Mouse (Mus musculus): Measurements from ENCODE around the gene Smarcd2. TPM values are rescaled to one million over a fixed set of nuclear protein-coding genes. Genes with fewer than 3 reads are reported as not detected.

Gene Smarcd2
- polyA plus RNA-seq, 1 experiment = 22.3 TPM

DNA sequence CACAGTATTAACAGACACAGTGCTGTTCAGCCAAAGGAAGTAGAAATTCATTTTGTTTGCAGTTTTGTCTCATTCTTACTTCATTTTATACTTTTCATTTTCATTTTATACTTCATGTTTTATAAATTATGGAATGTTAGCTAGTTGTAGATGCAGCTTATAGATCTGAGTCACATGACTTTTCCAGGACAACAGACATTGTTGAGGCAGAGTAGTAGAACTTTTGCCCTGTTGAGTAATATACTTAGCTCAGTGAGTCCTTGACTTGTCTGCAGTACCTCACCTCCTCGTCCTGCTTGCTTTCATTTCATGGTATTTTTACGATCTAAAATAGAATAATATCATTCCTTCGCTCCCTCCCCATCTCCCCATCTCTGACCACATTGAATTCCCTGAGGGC, 52.2 kb downstream of the Smarcd2 start:
- Histone ChIP-seq H3K4me1 (ENCODE audit: control insufficient read depth, insufficient read depth, insufficient read length, low read length) (peaks cover 4% of the 10 kb centered on the region; the same call in 1 of the 2 replicates), H3K27ac (replicated peaks; ENCODE audit: low read depth, low read length) (no peak overlapping the region), H3K4me3 (ENCODE audit: insufficient read depth, low read depth, low read length) (no peak overlapping the region)

DNA sequence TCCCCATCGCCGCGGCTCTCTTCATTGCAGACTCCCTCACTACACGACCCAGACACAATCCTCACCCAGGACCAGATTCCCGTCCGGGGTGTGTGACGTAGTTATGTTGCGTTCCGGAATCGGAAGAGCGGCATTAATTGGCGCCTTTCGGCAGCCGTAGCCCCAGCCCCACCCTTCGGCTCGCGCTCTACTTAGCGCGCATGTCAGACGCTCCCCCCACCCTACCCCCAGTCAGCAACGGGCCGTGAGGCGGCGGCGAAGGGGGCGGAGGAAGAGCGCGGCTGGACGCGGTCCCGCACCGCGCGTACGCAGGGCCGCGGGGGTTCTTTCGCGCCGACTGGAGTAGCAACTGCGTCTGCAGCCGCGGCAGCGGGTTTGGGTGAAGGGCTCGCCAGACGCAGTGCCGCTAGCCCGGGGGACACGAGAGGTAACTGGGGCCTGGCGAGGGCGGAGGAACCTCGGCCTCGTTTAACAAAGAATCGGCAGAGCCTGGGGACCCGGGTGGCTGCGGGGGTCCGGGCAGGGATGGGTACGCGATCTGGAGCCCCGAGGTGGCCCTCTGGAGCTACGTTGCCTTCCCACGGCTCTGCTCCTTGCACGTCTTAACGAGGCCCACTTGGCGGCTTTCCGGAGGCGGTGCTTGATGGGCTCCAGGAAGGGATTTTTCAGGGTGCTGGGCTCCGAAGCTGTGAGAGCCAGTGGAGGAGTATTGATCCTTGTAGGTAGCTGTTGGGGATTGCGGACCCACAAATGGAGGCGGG, 55.9 kb downstream of the Smarcd2 start, which contains the start of gene Ddx42:
Gene Ddx42 (plus strand): TSS at position 197 of the 761 bp plus-strand sequence.
- Histone ChIP-seq H3K4me1 (ENCODE audit: control insufficient read depth, insufficient read depth, insufficient read length, low read length) (peaks cover 10% of the 10 kb centered on the region), H3K27ac (replicated peaks; ENCODE audit: low read depth, low read length) (peak within 1 kb of the TSS; percentile 95), H3K4me3 (ENCODE audit: insufficient read depth, low read depth, low read length) (peak within 1 kb of the TSS; percentile 86)

DNA sequence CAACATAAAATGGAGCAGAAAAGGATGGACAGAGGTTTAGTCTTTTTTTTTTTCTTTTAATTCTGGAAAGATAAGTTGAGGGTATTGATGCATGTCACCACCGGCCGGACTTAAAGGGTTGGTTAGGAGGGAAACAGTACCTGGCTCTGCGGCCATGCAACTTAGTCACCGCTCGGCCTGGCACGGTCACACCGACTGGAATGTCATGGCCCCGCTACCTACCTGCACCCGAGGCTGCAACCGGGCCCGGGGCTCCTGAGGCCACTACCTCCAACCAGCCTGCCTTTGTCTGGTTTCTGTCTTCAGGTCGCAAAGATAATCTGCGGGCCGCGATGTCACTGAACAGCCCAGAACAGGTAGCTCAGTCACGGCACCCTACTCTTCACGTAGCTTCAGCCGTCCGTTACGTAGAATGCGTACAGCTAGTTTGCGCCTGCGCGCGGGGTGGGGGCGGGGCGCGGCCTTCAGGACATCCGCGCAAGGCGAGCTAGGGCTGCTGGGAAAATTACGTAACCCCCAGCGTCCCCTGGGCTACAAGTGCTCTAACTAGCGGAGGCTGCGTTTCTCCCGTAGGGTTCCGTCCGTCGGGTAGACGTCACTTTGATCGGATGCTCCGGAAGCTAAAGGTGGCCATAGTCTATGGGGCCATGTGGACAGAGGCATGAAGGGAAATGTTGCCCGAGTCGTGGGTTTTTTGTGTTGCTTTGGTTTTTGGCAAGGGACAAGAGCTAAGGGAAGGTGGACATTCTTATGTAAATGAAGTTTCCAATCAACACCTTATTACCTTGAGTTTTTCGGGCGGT, 56.6 kb downstream of the Smarcd2 start, which contains the start of gene Ccdc47:
Gene Ccdc47 (minus strand): TSS at position 418 of the 803 bp plus-strand sequence.
- peaks cover 10% of the 10 kb centered on the region for H3K4me1 ChIP-seq (ENCODE audit: control insufficient read depth, insufficient read depth, insufficient read length, low read length)
- H3K4me3 ChIP-seq (ENCODE audit: insufficient read depth, low read depth, low read length) = peak within 1 kb of the TSS; percentile 86
- H3K27ac ChIP-seq (replicated peaks; ENCODE audit: low read depth, low read length) = peak within 1 kb of the TSS; percentile 95

DNA sequence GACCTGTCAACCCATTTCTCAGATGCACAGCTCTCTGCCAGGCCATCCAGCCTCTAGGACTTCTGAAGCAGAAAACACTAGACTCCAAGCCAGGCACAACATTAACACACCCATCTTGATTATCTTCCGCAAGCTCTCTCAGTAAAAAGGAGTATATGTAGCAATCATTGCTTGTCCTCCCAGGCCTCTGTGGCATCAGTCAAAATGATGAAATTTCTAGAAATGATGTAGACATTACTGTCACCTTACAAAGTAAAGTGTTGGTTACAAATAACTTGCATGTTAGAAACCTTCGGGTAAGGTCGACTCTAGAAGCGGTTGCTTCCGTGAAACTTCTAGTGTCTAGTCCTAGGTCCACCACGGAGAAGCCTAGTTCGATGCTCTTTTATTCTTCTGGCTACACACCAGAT, 57.3 kb downstream of the Smarcd2 start:
- peak overlapping the region; percentile 79 for H3K27ac ChIP-seq (replicated peaks; ENCODE audit: low read depth, low read length)

DNA sequence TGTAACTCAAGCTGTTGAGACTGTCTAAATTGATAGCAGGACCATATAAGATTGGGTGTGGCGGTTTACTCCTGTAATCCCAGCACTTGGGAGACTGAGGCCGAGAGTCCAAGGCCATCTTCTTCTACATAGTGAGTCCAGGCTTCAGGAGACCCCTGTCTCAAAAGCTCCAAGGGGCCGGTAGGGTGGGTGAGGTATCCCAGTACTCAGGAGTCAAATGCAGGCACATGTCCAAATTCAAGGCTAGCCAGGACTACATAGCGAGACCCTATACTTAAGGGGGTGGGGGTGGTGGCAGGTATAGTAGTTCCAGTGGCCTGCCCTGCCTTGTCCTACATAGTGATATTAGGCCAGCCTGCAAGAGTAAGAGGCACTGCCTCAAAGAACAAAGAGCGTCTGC, 57.9 kb downstream of the Smarcd2 start:
- no peak overlapping the region for H3K27ac ChIP-seq (replicated peaks; ENCODE audit: low read depth, low read length)
- peak overlapping the region; percentile 29; the same call in 1 of the 2 replicates for H3K4me3 ChIP-seq (ENCODE audit: insufficient read depth, low read depth, low read length)

More for the DNA sequence above, 57.3 kb downstream of the Smarcd2 start:
- peaks cover 6% of the 10 kb centered on the region; the same call in 1 of the 2 replicates for H3K4me1 ChIP-seq (ENCODE audit: control insufficient read depth, insufficient read depth, insufficient read length, low read length)
- peak overlapping the region; percentile 86 for H3K4me3 ChIP-seq (ENCODE audit: insufficient read depth, low read depth, low read length)

More for the DNA sequence above, 57.9 kb downstream of the Smarcd2 start:
- H3K4me1 ChIP-seq (ENCODE audit: control insufficient read depth, insufficient read depth, insufficient read length, low read length) = peaks cover 6% of the 10 kb centered on the region; the same call in 1 of the 2 replicates

Other genes with a start within 250 kb of the Smarcd2 start
- gene Dcaf7, start 236.1 kb downstream of the Smarcd2 start, polyA plus RNA-seq (2012; ENCODE audit: insufficient read depth, insufficient read length, missing spikeins) = 8.4 and 10.1 TPM in 2 replicates
- 48.4 and 53.8 TPM in 2 replicates for gene Taco1, start 206.9 kb downstream of the Smarcd2 start, polyA plus RNA-seq (2012; ENCODE audit: insufficient read depth, insufficient read length, missing spikeins)
- 8.8 and 10.1 TPM in 2 replicates for gene Map3k3, start 188.4 kb downstream of the Smarcd2 start, polyA plus RNA-seq (2012; ENCODE audit: insufficient read depth, insufficient read length, missing spikeins)
- gene Gm10840, start 112.1 kb downstream of the Smarcd2 start, polyA plus RNA-seq (2012; ENCODE audit: insufficient read depth, insufficient read length, missing spikeins) = not detected in 2 replicates
- gene Limd2, start 112.1 kb downstream of the Smarcd2 start, polyA plus RNA-seq (2012; ENCODE audit: insufficient read depth, insufficient read length, missing spikeins) = 3.4 and 6.1 TPM in 2 replicates
- 9.3 and 9.8 TPM in 2 replicates for gene Strada, start 70.8 kb downstream of the Smarcd2 start, polyA plus RNA-seq (2012; ENCODE audit: insufficient read depth, insufficient read length, missing spikeins)
- 80.1 and 94.1 TPM in 2 replicates for gene Ccdc47, start 56.6 kb downstream of the Smarcd2 start, polyA plus RNA-seq (2012; ENCODE audit: insufficient read depth, insufficient read length, missing spikeins)
- gene Ddx42, start 56.0 kb downstream of the Smarcd2 start, polyA plus RNA-seq (2012; ENCODE audit: insufficient read depth, insufficient read length, missing spikeins) = 18.9 and 22.2 TPM in 2 replicates
- gene Ftsj3, start 16.9 kb downstream of the Smarcd2 start, polyA plus RNA-seq (2012; ENCODE audit: insufficient read depth, insufficient read length, missing spikeins) = 14.1 and 15.6 TPM in 2 replicates
- 111 and 116 TPM in 2 replicates for gene Psmc5, start 16.8 kb downstream of the Smarcd2 start, polyA plus RNA-seq (2012; ENCODE audit: insufficient read depth, insufficient read length, missing spikeins)
- 0.44 TPM in 1 of 2 replicates, not detected in the other for gene Tcam1, start 3.7 kb upstream of the Smarcd2 start, polyA plus RNA-seq (2012; ENCODE audit: insufficient read depth, insufficient read length, missing spikeins)
- not detected in 2 replicates for gene Gh, start 28.9 kb upstream of the Smarcd2 start, polyA plus RNA-seq (2012; ENCODE audit: insufficient read depth, insufficient read length, missing spikeins)
- gene Cd79b, start 41.8 kb upstream of the Smarcd2 start, polyA plus RNA-seq (2012; ENCODE audit: insufficient read depth, insufficient read length, missing spikeins) = 1.7 and 1.9 TPM in 2 replicates
- gene Scn4a, start 80.3 kb upstream of the Smarcd2 start, polyA plus RNA-seq (2012; ENCODE audit: insufficient read depth, insufficient read length, missing spikeins) = 1.4 and 2.6 TPM in 2 replicates
- not detected in 2 replicates for gene Prr29, start 92.5 kb upstream of the Smarcd2 start, polyA plus RNA-seq (2012; ENCODE audit: insufficient read depth, insufficient read length, missing spikeins)
- 12.9 and 21.2 TPM in 2 replicates for gene Icam2, start 115.1 kb upstream of the Smarcd2 start, polyA plus RNA-seq (2012; ENCODE audit: insufficient read depth, insufficient read length, missing spikeins)
- 3.2 and 5.0 TPM in 2 replicates for gene Ern1, start 214.9 kb upstream of the Smarcd2 start, polyA plus RNA-seq (2012; ENCODE audit: insufficient read depth, insufficient read length, missing spikeins)